Mouse (Mus musculus) hindbrain, embryonic 10.5 days (tissue): ENCODE data around the gene Irf9. TPM values are rescaled to one million over a fixed set of nuclear protein-coding genes. Genes with fewer than 3 reads are reported as not detected.

Experiments
- DNase-seq: peaks from one replicate; pipeline ENCODE4 v3.0.0-alpha.2; 2017; ENCODE audit warnings: low spot score
- H3K27ac ChIP-seq: fragments of 300-500 bp; sonication (generic); 2 replicates; pipeline ENCODE4 v1.5.1; 2016; ENCODE audit warnings: mild to moderate bottlenecking, moderate library complexity
- H3K27me3 ChIP-seq: fragments of 300-500 bp; sonication (generic); 2 replicates; pipeline ENCODE4 v1.6.1; 2016; ENCODE audit warnings: mild to moderate bottlenecking; ENCODE audit not compliant: poor library complexity, insufficient read depth, severe bottlenecking
- H3K36me3 ChIP-seq: fragments of 300-500 bp; sonication (generic); 2 replicates; pipeline ENCODE4 v1.6.1; 2016; ENCODE audit warnings: mild to moderate bottlenecking, moderate library complexity
- H3K4me1 ChIP-seq: fragments of 300-500 bp; sonication (generic); replicated peaks from 2 replicates; pipeline ENCODE4 v1.6.1; 2016; ENCODE audit warnings: mild to moderate bottlenecking
- H3K4me3 ChIP-seq: fragments of 300-500 bp; sonication (generic); 2 replicates; pipeline ENCODE4 v1.5.1; 2016; ENCODE audit warnings: mild to moderate bottlenecking, moderate library complexity
- H3K9me3 ChIP-seq: fragments of 300-500 bp; sonication (generic); 2 replicates; pipeline ENCODE4 v1.6.1; 2016; ENCODE audit warnings: mild to moderate bottlenecking, moderate library complexity
- WGBS: fragments of 180-500 bp; shearing (Covaris S2); methylation state at CpG from one replicate; pipeline ENCODE4 v1.1.7; 2016; 5-methylcytosine and 5-hydroxymethylcytosine counted together
- polyA plus RNA-seq: library from polyadenylated mRNA; unstranded; fragments of >200 nt; fragmentation: Nextera tagmentation; extraction: Ambion mirVana; gene quantifications from 2 replicates; pipeline ENCODE4 v1.2.1, GENCODE M21; 2016

The Irf9 gene
- polyA plus RNA-seq, 1 experiment from 2014 or later, result 7.8 TPM

DNA sequence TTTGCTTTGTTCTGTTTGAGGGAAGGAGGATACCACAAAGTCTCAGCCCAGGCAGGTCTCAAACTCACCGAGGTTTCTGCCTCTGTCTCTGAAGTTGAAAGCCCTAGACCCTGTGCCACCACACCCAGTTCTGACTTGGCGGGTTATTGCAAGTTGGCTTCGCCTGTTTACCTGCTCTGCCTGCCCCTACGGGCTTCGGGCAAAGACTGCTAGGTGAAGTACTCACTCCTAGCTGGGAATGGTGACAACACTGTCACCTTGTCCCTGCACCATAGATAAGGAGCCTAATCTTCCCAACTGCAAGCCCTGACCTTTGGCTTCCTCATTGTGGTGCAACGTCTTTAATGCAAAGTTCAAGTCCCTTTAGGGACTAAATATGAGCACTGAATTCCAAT lies 17.8 kb upstream of the Irf9 start:
- WGBS, result 62% methylated on average over 6 of the region's 6 CpGs
- DNase-seq, result no peak
- H3K4me1 ChIP-seq, result peaks cover 23% of the 10 kb centered on the region
- H3K4me3 ChIP-seq, result peak overlapping the region; percentile 67
- peaks cover 42% of the 10 kb centered on the region for H3K36me3 ChIP-seq
- H3K9me3 ChIP-seq, result no peaks in the 10 kb centered on the region
- peak overlapping the region; percentile 23; the same call in 1 of the 2 replicates for H3K27ac ChIP-seq
- H3K27me3 ChIP-seq, result peaks cover 7% of the 10 kb centered on the region; the same call in 1 of the 2 replicates

DNA sequence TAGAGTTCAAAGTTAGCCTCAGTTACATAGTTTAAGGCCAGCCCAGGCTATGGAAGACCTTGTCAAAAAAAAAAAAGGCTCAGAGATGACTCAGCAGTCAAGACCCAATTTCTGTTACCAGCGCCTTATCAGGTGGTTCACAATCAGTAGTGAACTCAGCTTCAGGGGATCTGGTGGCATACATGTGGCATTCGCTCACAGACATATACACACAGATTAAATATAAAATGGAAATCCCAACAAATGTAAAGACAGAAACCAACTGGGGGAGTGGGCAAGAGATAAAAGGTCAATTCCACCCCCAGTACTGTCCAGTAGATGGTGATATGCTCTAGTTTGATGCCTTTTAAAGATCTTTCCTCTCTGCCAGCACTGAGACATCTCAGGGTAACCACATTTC lies 17.2 kb upstream of the Irf9 start:
- peaks cover 24% of the 10 kb centered on the region for H3K4me1 ChIP-seq
- no peak overlapping the region for H3K4me3 ChIP-seq
- no peak overlapping the region for H3K27ac ChIP-seq
- no peak for DNase-seq
- H3K36me3 ChIP-seq, result peaks cover 36% of the 10 kb centered on the region
- 91% methylated on average over 2 of the region's 2 CpGs for WGBS
- no peaks in the 10 kb centered on the region for H3K9me3 ChIP-seq
- peaks cover 7% of the 10 kb centered on the region; the same call in 1 of the 2 replicates for H3K27me3 ChIP-seq

DNA sequence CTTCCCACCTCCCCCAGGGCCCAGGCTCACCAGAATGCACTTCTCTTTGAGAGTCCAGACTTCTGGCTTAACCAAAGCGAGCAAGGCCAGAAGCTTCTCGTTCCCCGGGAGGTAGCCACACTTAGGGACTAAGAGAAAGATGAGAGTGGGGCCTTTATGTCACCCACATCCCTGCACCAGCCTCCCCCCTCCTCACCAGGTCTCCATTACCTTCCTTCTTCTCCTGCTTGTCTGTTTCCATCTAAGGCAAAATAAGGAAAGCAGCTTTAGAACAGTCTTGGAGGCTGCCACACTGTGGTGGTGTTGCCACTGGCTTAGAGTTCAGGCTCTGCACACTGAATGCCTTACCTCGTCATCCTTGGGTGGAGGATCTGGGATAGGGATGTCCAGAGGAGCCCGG lies 14.1 kb upstream of the Irf9 start:
- Histone ChIP-seq H3K4me1 (peaks cover 47% of the 10 kb centered on the region), H3K27ac (no peak overlapping the region), H3K36me3 (peaks cover 33% of the 10 kb centered on the region), H3K4me3 (no peak overlapping the region), H3K27me3 (no peaks in the 10 kb centered on the region; the same call in 1 of the 2 replicates), H3K9me3 (no peaks in the 10 kb centered on the region)
- WGBS, result 95% methylated on average over 5 of the region's 5 CpGs
- DNase-seq, result no peak

DNA sequence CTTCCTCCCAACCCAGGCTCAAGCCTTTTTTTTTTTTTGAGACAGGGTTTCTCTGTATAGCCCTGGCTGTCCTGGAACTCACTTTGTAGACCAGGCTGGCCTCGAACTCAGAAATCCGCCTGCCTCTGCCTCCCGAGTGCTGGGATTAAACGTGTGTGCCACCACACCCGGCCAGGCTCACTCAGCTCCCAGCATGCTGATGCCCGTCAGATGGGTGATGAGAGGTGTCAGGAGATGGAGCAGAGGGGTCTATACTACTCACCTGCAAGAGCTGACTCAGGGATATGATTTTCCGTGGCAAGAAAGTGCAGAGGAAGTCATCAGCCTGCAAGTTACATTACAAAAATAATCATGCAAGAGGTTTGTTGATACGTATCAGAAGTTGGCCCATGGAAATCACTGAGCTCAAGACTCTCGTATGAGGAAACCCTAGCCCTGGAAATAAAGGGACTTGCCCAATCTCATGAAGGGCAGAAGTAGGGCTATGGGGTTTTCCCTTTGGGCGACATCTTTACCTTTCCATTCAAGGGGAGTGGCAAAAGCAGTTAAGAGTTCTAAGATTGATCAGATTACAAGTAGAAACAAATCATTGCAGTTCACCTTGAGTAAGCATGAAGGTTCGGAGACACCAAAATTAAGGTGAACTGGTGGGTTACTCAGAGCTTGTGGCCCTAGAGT lies 13.5 kb upstream of the Irf9 start:
- H3K27me3 ChIP-seq, result no peaks in the 10 kb centered on the region
- peak overlapping the region; percentile 86 for H3K4me3 ChIP-seq
- peaks cover 39% of the 10 kb centered on the region for H3K36me3 ChIP-seq
- peaks cover 41% of the 10 kb centered on the region for H3K4me1 ChIP-seq
- no peaks in the 10 kb centered on the region for H3K9me3 ChIP-seq
- no peak for DNase-seq
- H3K27ac ChIP-seq, result peak overlapping the region; percentile 94
- 89% methylated on average over 11 of the region's 11 CpGs for WGBS

DNA sequence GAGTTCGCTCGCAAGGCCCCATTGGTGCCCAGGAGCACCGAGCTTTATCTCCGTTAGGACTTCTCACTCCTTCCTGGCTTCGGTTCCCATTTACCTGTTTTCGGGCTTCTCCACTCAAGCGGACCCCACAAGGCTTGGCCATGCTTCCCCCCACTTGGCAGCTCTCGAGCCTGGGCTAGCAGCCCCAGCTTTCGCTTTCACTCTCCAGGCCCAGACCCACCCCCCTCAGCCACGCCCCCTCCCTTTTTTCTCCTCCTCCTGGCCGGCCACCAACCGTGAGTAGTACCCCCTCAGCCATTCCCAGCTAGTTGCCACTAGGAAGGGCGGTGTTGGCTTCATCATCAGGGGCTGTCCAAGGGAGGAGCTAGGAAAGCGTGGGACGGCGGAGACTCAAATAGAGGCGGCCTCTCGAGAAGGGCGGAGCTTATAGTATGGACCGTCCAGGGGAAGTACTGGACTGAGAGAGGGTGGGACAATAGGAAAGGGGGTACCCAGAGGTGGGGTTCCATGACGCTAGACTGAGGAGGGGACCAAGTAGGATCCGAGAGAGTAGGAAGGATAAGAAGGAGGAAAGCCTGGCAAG lies 12.5 kb upstream of the Irf9 start, which contains the start of gene Psme2:
Psme2 (minus strand) TSS at position 366 of the 583 bp plus-strand sequence.
- WGBS, result 1% methylated on average over 22 of the region's 22 CpGs
- Histone ChIP-seq H3K4me1 (peaks cover 33% of the 10 kb centered on the region), H3K4me3 (peak within 1 kb of the TSS; percentile 86), H3K9me3 (no peaks in the 10 kb centered on the region), H3K27me3 (no peaks in the 10 kb centered on the region), H3K36me3 (peaks cover 49% of the 10 kb centered on the region), H3K27ac (peak within 1 kb of the TSS; percentile 94)
- peak; percentile 93 for DNase-seq

DNA sequence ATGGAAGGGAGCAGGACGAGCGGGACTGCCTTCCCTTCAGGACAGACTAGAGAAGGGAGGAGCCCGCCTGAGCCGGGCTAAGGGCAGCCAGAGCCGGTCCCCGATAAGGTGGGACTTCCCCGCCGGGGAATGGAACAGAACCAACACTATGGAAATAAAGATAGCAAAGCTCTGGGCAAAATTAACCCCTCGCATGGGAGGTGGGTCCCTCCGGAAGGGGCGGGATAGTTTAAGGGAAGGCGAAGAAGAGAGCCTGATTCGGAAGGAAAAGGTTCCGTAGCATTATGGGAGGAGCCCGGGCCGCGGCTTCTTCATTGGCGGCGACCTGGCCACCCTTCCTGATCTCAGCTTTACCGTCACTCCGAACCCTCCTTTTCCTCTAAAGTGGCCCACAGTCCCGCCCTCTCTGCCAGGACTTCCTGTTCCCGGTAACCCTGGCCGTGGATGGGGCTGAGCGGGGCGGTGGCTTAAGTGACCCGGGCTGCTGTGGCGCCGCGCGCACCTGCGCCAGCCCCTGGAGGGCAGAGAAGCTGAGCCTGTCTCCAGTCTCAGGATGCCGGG lies 12.0 kb upstream of the Irf9 start, which contains the start of gene Rnf31:
Rnf31 (plus strand) TSS at position 378 of the 561 bp plus-strand sequence.
- no peaks in the 10 kb centered on the region for H3K9me3 ChIP-seq
- peaks cover 33% of the 10 kb centered on the region for H3K4me1 ChIP-seq
- H3K36me3 ChIP-seq, result peaks cover 54% of the 10 kb centered on the region
- H3K27ac ChIP-seq, result peak within 1 kb of the TSS; percentile 94
- DNase-seq, result peak; percentile 91
- H3K4me3 ChIP-seq, result peak within 1 kb of the TSS; percentile 86
- H3K27me3 ChIP-seq, result no peaks in the 10 kb centered on the region
- WGBS, result under 1% methylated on average over 33 of the region's 33 CpGs

DNA sequence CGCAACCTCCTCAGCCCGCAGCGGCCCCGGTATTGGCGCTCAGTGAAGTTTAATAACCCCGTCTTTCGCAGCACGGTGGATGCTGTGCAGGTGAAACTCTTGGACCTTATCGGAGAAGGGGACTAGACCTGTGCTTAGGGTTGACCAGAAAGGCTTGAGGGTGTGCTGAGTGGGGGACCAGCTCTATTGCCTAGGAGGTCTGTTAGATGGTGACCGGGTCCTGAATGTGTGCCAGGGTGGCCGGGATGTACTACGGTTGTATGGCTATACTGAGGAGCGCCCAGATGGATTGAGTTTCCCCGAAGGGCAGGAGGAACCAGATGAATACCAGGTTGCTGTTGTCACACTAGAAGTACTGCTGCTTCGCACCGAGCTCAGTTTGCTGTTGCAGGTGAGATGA lies 11.1 kb upstream of the Irf9 start:
- 12% methylated on average over 16 of the region's 16 CpGs for WGBS
- Histone ChIP-seq H3K27ac (peak overlapping the region; percentile 94), H3K27me3 (no peaks in the 10 kb centered on the region), H3K9me3 (no peaks in the 10 kb centered on the region), H3K4me1 (peaks cover 33% of the 10 kb centered on the region), H3K4me3 (peak overlapping the region; percentile 86), H3K36me3 (peaks cover 58% of the 10 kb centered on the region)
- no peak for DNase-seq

DNA sequence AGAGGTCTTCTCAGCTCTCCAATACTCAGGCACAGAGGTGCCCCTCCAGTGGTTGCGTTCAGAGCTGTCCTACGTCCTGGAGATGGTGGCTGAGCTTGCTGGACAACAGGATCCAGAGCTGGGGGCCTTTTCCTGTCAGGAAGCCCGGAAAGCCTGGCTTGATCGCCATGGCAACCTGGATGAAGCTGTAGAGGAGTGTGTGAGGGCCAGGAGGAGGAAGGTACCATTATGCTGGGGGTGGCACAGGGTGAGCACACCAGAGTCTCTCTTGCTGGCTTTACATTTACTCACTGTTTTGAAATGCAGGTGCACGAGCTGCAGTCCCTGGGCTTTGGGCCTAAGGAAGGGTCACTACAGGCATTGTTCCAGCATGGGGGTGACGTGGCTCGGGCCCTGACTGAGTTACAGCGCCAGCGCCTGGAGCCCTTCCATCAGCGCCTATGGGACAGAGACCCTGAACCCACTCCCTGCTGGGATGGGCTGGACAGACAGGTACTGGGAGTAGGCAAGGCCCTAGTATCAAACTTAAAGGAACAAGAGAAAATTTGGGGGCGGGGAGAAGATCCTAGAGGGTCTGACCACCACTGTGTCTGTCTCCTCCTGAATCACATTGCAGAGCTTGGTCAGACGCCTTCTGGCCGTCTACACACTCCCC lies 7.2 kb upstream of the Irf9 start:
- Histone ChIP-seq H3K27ac (no peak overlapping the region), H3K36me3 (peaks cover 76% of the 10 kb centered on the region), H3K4me3 (no peak overlapping the region), H3K9me3 (no peaks in the 10 kb centered on the region), H3K27me3 (no peaks in the 10 kb centered on the region), H3K4me1 (peaks cover 23% of the 10 kb centered on the region)
- no peak for DNase-seq
- 80% methylated on average over 13 of the region's 13 CpGs for WGBS

DNA sequence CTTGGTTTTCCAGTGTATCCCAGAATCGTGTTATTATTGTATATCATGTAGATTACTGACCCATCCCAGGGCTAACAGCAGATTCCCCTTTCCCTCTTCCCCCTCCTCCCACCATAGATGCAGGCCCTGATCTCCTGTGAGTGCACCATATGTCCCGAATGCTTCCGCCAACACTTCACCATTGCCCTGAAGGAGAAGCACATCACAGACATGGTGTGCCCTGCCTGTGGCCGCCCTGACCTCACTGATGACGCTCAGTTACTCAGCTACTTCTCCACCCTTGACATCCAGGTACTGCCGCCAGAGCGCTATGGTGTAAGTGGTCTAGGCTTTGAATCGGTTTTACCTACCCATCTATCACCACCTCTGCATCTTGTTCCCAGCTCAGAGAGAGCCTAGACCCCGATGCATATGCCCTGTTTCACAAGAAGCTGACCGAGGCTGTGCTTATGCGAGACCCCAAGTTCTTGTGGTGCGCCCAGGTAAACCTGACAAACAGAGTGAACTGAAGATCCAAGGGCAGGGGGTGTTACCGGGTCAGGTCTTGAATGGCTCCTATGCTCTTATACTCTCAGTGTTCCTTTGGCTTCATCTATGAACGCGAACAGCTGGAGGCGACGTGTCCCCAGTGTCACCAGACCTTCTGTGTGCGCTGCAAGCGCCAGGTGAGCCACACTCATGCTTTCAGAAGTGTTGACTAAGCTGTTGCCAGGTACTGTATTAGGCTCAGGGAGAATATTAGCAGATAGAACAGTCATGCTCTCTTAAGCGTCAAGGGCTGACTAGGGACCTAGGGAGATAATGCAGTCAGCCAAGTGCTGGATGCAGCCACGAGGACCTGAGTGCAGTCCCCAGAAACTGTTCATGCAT lies 4.6 kb upstream of the Irf9 start:
- Histone ChIP-seq H3K36me3 (peaks cover 99% of the 10 kb centered on the region), H3K27ac (no peak overlapping the region), H3K4me3 (no peak overlapping the region), H3K9me3 (no peaks in the 10 kb centered on the region), H3K4me1 (peaks cover 7% of the 10 kb centered on the region), H3K27me3 (no peaks in the 10 kb centered on the region)
- 93% methylated on average over 21 of the region's 21 CpGs for WGBS
- no peak for DNase-seq

DNA sequence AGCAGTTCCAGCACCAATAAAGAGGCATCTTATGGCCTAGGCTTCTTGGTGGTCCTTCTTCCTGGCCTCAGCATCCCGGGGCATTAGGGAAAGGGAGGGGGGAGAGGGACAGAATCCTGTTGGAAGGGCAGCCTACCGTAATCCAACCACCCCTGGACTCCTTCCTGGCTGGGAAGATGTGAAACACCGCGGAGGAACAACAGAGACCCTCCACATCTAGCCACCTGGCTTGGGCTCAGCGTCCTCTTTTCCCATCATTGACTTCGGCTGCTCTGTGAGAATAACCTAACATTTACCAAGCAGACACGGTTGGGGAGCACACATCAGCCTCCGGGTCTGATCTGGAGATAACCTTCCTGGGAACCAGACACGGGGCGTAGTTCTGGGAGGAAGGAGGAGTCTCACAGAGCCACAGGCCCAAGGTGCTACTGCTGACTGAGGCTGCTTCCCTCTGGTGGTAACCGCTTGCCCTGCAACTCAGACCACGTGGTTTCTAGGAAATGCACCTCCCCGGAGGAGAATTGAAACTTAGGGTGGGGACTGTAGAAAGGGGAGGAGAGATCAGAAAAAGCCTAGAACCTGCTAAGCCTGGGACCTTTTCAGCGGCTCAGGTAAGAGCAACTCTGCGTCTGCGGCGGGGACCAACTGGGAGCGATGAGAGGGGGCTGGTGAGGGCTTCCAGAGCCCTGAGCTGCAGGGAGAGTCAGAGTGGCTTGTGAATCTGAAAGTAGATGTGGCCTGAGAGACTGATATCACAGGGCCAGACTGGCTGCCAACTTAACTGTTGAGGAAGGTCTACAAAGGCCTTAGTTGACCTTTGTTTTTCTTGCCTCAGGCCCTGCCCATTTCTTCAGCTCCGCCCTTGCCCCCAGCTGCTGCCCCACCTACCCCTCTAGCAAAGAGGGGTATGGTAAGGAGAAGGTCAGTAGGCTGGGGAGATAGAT lies 534 bp downstream of the Irf9 start:
- peak overlapping the region; percentile 43 for H3K4me3 ChIP-seq
- peaks cover 94% of the 10 kb centered on the region for H3K36me3 ChIP-seq
- H3K9me3 ChIP-seq, result no peaks in the 10 kb centered on the region
- peak; percentile 84 for DNase-seq
- H3K27me3 ChIP-seq, result no peaks in the 10 kb centered on the region
- WGBS, result 21% methylated on average over 19 of the region's 19 CpGs
- peaks cover 16% of the 10 kb centered on the region for H3K4me1 ChIP-seq
- H3K27ac ChIP-seq, result peak overlapping the region; percentile 77

DNA sequence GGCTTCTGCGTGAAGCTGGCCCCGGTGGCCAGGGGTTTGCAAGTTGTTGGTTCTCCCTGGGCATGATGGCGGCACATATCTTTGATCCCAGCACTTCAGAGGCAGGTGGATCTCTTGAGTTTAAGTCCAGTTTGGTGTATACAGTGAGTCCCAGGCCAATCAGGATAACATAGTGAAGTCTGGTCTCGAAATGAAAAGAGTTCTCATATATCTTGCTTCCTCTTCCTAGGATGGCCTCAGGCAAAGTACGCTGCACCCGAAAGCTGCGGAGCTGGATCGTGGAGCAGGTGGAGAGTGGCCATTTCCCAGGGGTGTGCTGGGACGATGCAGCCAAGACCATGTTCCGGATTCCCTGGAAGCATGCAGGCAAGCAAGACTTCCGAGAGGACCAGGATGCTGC lies 1.5 kb downstream of the Irf9 start:
- Histone ChIP-seq H3K36me3 (peaks cover 94% of the 10 kb centered on the region), H3K27ac (no peak overlapping the region), H3K9me3 (no peaks in the 10 kb centered on the region), H3K4me3 (no peak overlapping the region), H3K4me1 (peaks cover 16% of the 10 kb centered on the region), H3K27me3 (no peaks in the 10 kb centered on the region)
- WGBS, result 95% methylated on average over 11 of the region's 11 CpGs
- no peak for DNase-seq
